Mouse (Mus musculus) activated CD4-positive, CD25-positive, alpha-beta regulatory T cell, adult 4 months (primary cell): ENCODE data around the gene H2al1n. TPM values are rescaled to one million over a fixed set of nuclear protein-coding genes. Genes with fewer than 3 reads are reported as not detected.
"Not testable (repeated sequence)": the region's sequence is repeated elsewhere in the genome, so short reads cannot be mapped to it uniquely, and the experiment has no call there.

Experiments used
- ATAC-seq: one replicate; pipeline ENCODE4 v1.8.0; 2017
- polyA plus RNA-seq, 2 experiments: library from polyadenylated mRNA; unstranded; fragments of 100-300 nt; shearing (Covaris generic); gene quantifications; one replicate each; pipeline ENCODE4 v1.2.1; 2017

Gene H2al1n
- not detected for polyA plus RNA-seq

DNA sequence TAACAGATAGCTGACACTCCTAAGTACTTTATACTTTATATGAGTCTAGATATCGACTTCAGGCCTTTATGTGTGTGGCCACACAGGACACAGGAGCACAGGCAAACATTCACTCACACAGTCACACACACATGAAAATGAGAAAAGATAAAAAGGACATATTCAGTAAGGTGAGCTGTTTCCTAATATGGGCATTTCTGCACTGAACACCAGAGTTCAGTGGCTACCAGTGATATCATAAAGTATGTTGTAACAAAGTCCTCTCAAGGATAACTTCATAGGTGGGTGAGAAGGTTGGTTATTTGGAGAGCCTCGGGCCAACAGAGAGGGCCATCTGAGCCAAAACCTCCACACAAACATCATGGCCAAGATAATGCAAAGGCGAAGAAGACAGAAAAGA is at the start of gene H2al1n:
Gene H2al1n, plus strand, starts transcription at position 301 of the 400 bp plus-strand sequence.
- ATAC-seq, result not testable (repeated sequence)

- ATAC-seq, result no peak
Measured at GRCm38 (mm10) chrX:14199284-14199683, 11.7 kb upstream of the H2al1n start.

DNA sequence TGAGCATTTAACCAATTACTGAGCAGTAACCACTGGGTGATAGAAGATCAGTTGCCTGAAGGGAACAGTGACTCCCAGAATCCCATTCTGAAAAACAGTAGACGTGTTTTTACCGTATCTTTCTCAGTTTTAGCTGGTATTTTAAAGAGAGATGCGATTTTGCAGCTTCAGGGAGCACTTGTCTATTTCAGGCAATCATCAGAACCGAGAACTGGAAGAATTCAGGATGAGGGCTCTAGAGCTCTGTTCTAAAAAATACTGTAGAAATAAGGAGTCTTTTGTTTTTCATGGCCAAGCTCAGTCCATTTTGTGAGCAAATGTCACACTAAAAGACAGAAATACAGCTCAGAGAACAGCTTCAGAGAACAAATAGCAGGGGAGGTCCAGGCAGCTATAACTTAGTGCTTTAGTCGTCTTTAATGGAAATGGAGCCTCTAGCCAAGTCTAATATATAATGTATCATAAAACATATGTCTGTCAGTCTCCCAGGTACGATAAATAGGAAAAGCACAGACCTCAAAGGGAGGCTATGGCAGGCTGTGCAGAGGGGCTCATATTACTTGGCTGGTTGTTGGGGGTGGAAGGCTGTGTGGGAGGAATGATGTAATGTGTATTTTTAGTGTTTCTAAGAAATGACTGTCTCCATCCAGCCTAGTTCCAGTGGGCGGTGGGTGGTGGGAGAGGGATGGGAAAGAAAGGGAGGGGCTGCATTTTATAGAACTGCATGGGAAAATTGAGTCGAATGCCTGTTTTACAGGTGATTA is 4.7 kb upstream of the H2al1n start:
- no peak for ATAC-seq

DNA sequence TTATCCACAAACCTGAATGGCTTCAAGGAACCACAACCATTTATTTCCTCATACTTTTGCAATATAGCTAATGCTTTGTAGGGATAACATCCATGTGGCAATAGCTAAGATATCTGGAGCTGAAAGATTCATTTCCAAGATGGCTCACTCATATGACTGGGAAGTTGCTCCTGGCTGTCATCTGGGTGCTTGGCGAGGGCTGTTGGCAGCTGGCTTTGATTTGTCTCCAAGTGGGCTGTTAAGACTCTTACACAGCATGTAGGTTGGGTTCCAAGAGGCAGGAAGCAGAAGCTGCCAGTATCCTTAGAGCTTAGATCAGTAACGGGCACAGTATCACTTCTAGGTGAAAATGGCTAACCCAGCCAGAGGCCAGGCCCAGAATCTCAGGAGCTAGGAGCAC is 18.3 kb downstream of the H2al1n start:
- ATAC-seq, result no peak

DNA sequence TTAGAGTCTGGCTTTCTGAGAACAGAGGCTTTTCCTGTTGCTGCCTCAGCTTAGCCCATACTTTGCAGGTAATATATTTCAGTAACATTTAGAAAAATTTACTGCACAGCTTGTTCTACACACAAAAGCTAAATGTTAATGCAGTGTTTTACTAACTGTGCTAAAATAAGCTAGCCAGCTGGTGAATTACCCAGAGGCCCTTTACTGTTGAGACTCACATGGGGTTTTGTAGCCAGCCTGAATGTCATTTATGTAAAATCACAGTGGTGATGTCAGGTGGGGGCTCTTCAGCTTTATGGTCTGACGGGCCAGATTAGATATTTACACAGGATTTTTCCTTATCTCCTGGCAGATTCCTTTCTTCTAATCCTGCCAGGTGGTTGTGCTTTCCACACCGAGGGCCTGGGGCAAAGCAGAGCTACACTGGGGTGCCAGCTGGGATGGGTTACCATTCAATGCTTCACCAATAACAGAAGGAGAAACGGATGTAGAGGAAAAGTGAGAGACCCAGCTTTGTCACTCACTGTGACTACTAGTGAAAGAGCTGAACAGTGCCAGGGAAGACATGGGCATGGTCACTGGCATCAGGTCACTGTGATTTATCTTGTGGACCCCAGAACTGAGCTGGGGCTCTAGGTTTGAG is 48.8 kb downstream of the H2al1n start:
- no peak for ATAC-seq
